Mouse (Mus musculus) granulocyte monocyte progenitor cell, adult 5-6 weeks (primary cell): ENCODE results near the gene Skp2. TPM values are rescaled to one million over a fixed set of nuclear protein-coding genes. Genes with fewer than 3 reads are reported as not detected.
A peak's percentile ranks its signal among the peaks of the same experiment; 100 is the strongest.

Source experiments
- ATAC-seq: replicated peaks from 2 replicates; pipeline ENCODE4 v1.8.0; 2016; ENCODE audit warnings: mild to moderate bottlenecking, moderate TSS enrichment, inconsistent platforms; ENCODE audit not compliant: poor library complexity, severe bottlenecking
- total RNA-seq, 2 experiments: library from RNA; stranded (forward) in 1 of 2; stranded (reverse) in 1 of 2; fragments of 200-712, 200-1000 nt in 1 of 2; fragments of >200 nt in 1 of 2; fragmentation: Nextera tagmentation in 1 of 2; gene quantifications; 2 replicates each; pipeline ENCODE4 v1.2.3; 2014 to 2017

The Skp2 gene
- total RNA-seq, 2 experiments from 2014 or later = 22.4 to 25.1 TPM

GRCm38 (mm10) chr15:9079626-9080025 lies 75.6 kb downstream of the Skp2 start:
- ATAC-seq = no peak

GRCm38 (mm10) chr15:9078481-9079300 lies 76.5 kb downstream of the Skp2 start:
- ATAC-seq = peak; percentile 64

- no peak for ATAC-seq
Measured at GRCm38 (mm10) chr15:9075608-9076200, 79.5 kb downstream of the Skp2 start.

- no peak for ATAC-seq
Measured at GRCm38 (mm10) chr15:9074671-9075070, 80.6 kb downstream of the Skp2 start.

- no peak for ATAC-seq
Measured at GRCm38 (mm10) chr15:9074139-9074538, 81.1 kb downstream of the Skp2 start.

- no peak for ATAC-seq
Measured at GRCm38 (mm10) chr15:9073684-9074083, 81.5 kb downstream of the Skp2 start.

GRCm38 (mm10) chr15:9073067-9073608 lies 82.1 kb downstream of the Skp2 start:
- ATAC-seq = peak; percentile 10; the same call in 1 of the 2 replicates

- peak; percentile 16 for ATAC-seq
Measured at GRCm38 (mm10) chr15:9072630-9073029, 82.6 kb downstream of the Skp2 start.

GRCm38 (mm10) chr15:9071556-9072544 lies 83.4 kb downstream of the Skp2 start:
- ATAC-seq = 0 out of 2 replicates have a peak, but pooled peaks have one; percentile 3

- ATAC-seq = peak; percentile 77
Measured at GRCm38 (mm10) chr15:9070912-9071555, 84.2 kb downstream of the Skp2 start, which contains the start of gene Nadk2. Gene Nadk2, plus strand, starts transcription at chr15:9071260.

- ATAC-seq = peak; percentile 8; the same call in 1 of the 2 replicates
Measured at GRCm38 (mm10) chr15:9070353-9070752, 84.9 kb downstream of the Skp2 start.

GRCm38 (mm10) chr15:9068881-9069280 lies 86.3 kb downstream of the Skp2 start:
- no peak for ATAC-seq

Other genes starting within 250 kb of the Skp2 start
- not detected in 2 replicates for gene Ranbp3l, start 187.5 kb downstream of the Skp2 start, total RNA-seq (2014; fragmentation: Nextera tagmentation)
- not detected in 2 replicates for gene Ranbp3l, start 187.5 kb downstream of the Skp2 start, total RNA-seq (2017)
- gene Nadk2, start 84.2 kb downstream of the Skp2 start, total RNA-seq (2014; fragmentation: Nextera tagmentation) = 31.8 and 52.6 TPM in 2 replicates
- gene Nadk2, start 84.2 kb downstream of the Skp2 start, total RNA-seq (2017) = 57.9 and 63.5 TPM in 2 replicates
- 10.1 and 16.1 TPM in 2 replicates for gene Lmbrd2, start 14.9 kb downstream of the Skp2 start, total RNA-seq (2014; fragmentation: Nextera tagmentation)
- 6.6 and 7.0 TPM in 2 replicates for gene Lmbrd2, start 14.9 kb downstream of the Skp2 start, total RNA-seq (2017)
- not detected in 2 replicates for gene Ugt3a1, start 121.5 kb upstream of the Skp2 start, total RNA-seq (2014; fragmentation: Nextera tagmentation)
- gene Ugt3a1, start 121.5 kb upstream of the Skp2 start, total RNA-seq (2017) = not detected in 2 replicates
- not detected in 2 replicates for gene Ugt3a2, start 180.1 kb upstream of the Skp2 start, total RNA-seq (2014; fragmentation: Nextera tagmentation)
- not detected in 2 replicates for gene Ugt3a2, start 180.1 kb upstream of the Skp2 start, total RNA-seq (2017)